Mouse (Mus musculus): ENCODE results near the gene Ap4b1.

GRCm38 (mm10) chr3:103789096-103789495 lies 20.2 kb upstream of the Ap4b1 start:
- TF ChIP-seq E2F4 (IDR thresholded peaks at IDR 0.05; ENCODE audit: insufficient read depth) = no peak
- TF ChIP-seq TCF12 (IDR thresholded peaks at IDR 0.05; ENCODE audit: insufficient read depth, poor library complexity, severe bottlenecking) = no peak
- no peak for TF ChIP-seq POLR2A (IDR thresholded peaks at IDR 0.05; ENCODE audit: insufficient read length, low read depth)
- no peak for TF ChIP-seq POLR2AphosphoS2 (IDR thresholded peaks at IDR 0.05; ENCODE audit: insufficient read length, low read depth)
- TF ChIP-seq MYOD1 (IDR thresholded peaks at IDR 0.05; ENCODE audit: control insufficient read depth in 1 of 3, insufficient read length in 2 of 3, low read depth in 2 of 3) = no peak
- no peak for TF ChIP-seq CEBPB (IDR thresholded peaks at IDR 0.05; ENCODE audit: insufficient read depth, poor library complexity, severe bottlenecking)
- no peak for TF ChIP-seq SRF (IDR thresholded peaks at IDR 0.05; ENCODE audit: control insufficient read depth, insufficient read length, low read depth)
- TF ChIP-seq MYOG (IDR thresholded peaks at IDR 0.05; ENCODE audit: control insufficient read depth in 1 of 3, insufficient read depth in 1 of 3, insufficient read length in 2 of 3, low read depth in 2 of 3) = no peak
- TF ChIP-seq MAX (IDR thresholded peaks at IDR 0.05; ENCODE audit: low read depth) = no peak
- TF ChIP-seq USF1 (IDR thresholded peaks at IDR 0.05; ENCODE audit: low read depth) = no peak
- TF ChIP-seq REST (IDR thresholded peaks at IDR 0.05; ENCODE audit: insufficient read depth, insufficient read length) = no peak
- TF ChIP-seq TCF3 (IDR thresholded peaks at IDR 0.05; ENCODE audit: insufficient read length, low read depth) = no peak

Data from myocyte (in vitro differentiated cells).